Mouse (Mus musculus): ENCODE results near the gene Gtf2ird2. TPM values are rescaled to one million over a fixed set of nuclear protein-coding genes. Genes with fewer than 3 reads are reported as not detected.

Gene Gtf2ird2
- polyA plus RNA-seq, 1 experiment from 2014 or later: 7.4 TPM

- H3K4me1 ChIP-seq (ENCODE audit: control insufficient read depth, insufficient read depth, low read length): no peaks in the 10 kb centered on the region
- H3K9me3 ChIP-seq (ENCODE audit: control insufficient read depth, low read length): no peaks in the 10 kb centered on the region
- no peak overlapping the region for H3K4me2 ChIP-seq
- DNase-seq (ENCODE audit: low spot score, missing footprints) (no peak), ATAC-seq (ENCODE audit: low FRiP score) (no peak)
- peaks cover 57% of the 10 kb centered on the region for H3K36me3 ChIP-seq (ENCODE audit: control insufficient read depth, insufficient read depth, low read length)
- H3K27me3 ChIP-seq (ENCODE audit: control insufficient read depth, insufficient read depth, low read length): no peaks in the 10 kb centered on the region
- WGBS: 95% methylated on average over 2 of the region's 2 CpGs
- no peak overlapping the region for H3K27ac ChIP-seq (ENCODE audit: low read depth, low read length)
- H3K9ac ChIP-seq (ENCODE audit: low read length): no peak overlapping the region
- no peak overlapping the region for H3K4me3 ChIP-seq (ENCODE audit: low read depth, low read length)
Observed at GRCm38 (mm10) chr5:134258934-134259333, 75.1 kb downstream of the Gtf2ird2 start.

GRCm38 (mm10) chr5:134260001-134260636 is 76.3 kb downstream of the Gtf2ird2 start:
- ATAC-seq (ENCODE audit: low FRiP score): no peak
- WGBS: 94% methylated on average over 9 of the region's 9 CpGs

GRCm38 (mm10) chr5:134265890-134266289 is 82.1 kb downstream of the Gtf2ird2 start:
- Histone ChIP-seq H3K4me1 (ENCODE audit: control insufficient read depth, insufficient read depth, low read length) (no peaks in the 10 kb centered on the region), H3K36me3 (ENCODE audit: control insufficient read depth, insufficient read depth, low read length) (peaks cover 53% of the 10 kb centered on the region), H3K9me3 (ENCODE audit: control insufficient read depth, low read length) (no peaks in the 10 kb centered on the region), H3K27me3 (ENCODE audit: control insufficient read depth, insufficient read depth, low read length) (no peaks in the 10 kb centered on the region), H3K4me3 (ENCODE audit: low read depth, low read length) (no peak overlapping the region), H3K9ac (ENCODE audit: low read length) (no peak overlapping the region), H3K4me2 (no peak overlapping the region), H3K27ac (ENCODE audit: low read depth, low read length) (no peak overlapping the region)
- ATAC-seq (ENCODE audit: low FRiP score) (no peak), DNase-seq (ENCODE audit: low spot score, missing footprints) (no peak)
- WGBS: 88% methylated on average over 2 of the region's 2 CpGs

More at GRCm38 (mm10) chr5:134260001-134260636, 76.3 kb downstream of the Gtf2ird2 start:
- H3K27ac ChIP-seq (ENCODE audit: low read depth, low read length): no peak overlapping the region
- H3K27me3 ChIP-seq (ENCODE audit: control insufficient read depth, insufficient read depth, low read length): no peaks in the 10 kb centered on the region
- no peak overlapping the region for H3K9ac ChIP-seq (ENCODE audit: low read length)
- no peaks in the 10 kb centered on the region for H3K4me1 ChIP-seq (ENCODE audit: control insufficient read depth, insufficient read depth, low read length)
- peak; percentile 81 for DNase-seq (ENCODE audit: low spot score, missing footprints)
- no peak overlapping the region for H3K4me3 ChIP-seq (ENCODE audit: low read depth, low read length)
- H3K9me3 ChIP-seq (ENCODE audit: control insufficient read depth, low read length): no peaks in the 10 kb centered on the region
- H3K4me2 ChIP-seq: no peak overlapping the region
- peaks cover 65% of the 10 kb centered on the region for H3K36me3 ChIP-seq (ENCODE audit: control insufficient read depth, insufficient read depth, low read length)

DNA sequence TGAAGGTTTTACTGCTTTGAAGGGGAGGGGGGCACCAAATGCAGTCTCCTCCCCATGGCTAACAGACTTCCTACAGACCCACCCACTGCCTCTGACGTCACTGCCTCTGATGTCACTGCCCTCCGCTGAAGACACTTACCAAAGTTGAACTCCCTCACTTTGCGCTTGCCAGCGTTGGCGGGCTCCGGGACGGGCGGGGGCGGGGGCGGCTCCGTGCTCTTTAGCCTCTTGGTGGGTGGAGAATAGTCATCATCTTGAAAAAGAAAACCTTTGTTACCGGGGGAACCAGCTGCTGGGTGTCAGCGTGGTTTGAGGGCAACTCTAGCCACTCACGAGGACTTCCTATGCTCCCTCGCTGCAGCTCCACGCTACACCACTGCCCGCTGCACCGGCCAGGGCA is 82.6 kb downstream of the Gtf2ird2 start:
- Histone ChIP-seq H3K4me2 (no peak overlapping the region), H3K27ac (ENCODE audit: low read depth, low read length) (no peak overlapping the region), H3K9me3 (ENCODE audit: control insufficient read depth, low read length) (no peaks in the 10 kb centered on the region), H3K4me1 (ENCODE audit: control insufficient read depth, insufficient read depth, low read length) (no peaks in the 10 kb centered on the region), H3K27me3 (ENCODE audit: control insufficient read depth, insufficient read depth, low read length) (no peaks in the 10 kb centered on the region), H3K4me3 (ENCODE audit: low read depth, low read length) (no peak overlapping the region), H3K9ac (ENCODE audit: low read length) (no peak overlapping the region), H3K36me3 (ENCODE audit: control insufficient read depth, insufficient read depth, low read length) (peaks cover 50% of the 10 kb centered on the region)
- ATAC-seq (ENCODE audit: low FRiP score) (no peak), DNase-seq (ENCODE audit: low spot score, missing footprints) (no peak)
- WGBS: 92% methylated on average over 18 of the region's 18 CpGs

DNA sequence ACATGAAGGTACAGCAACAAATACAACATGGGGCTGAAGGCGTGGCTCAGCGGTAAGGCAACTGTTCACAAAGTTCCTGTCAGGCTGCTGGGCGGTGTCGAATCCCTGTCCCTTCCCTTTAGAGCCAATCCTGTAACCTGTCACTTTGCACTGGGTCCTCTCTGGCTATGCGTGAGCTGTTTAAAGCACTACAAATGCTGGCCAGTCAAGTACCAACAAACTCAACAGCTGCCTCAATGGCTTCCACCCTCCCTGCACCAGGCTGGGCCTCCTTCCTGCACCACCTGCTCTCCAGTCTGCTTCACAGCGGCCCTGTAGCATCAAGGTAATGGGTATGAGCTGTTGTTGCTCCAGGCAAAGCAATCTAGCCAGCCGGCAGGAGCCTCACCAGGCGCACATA is 84.9 kb downstream of the Gtf2ird2 start:
- H3K9ac ChIP-seq (ENCODE audit: low read length): no peak overlapping the region
- no peaks in the 10 kb centered on the region for H3K27me3 ChIP-seq (ENCODE audit: control insufficient read depth, insufficient read depth, low read length)
- H3K27ac ChIP-seq (ENCODE audit: low read depth, low read length): no peak overlapping the region
- no peaks in the 10 kb centered on the region for H3K9me3 ChIP-seq (ENCODE audit: control insufficient read depth, low read length)
- peaks cover 50% of the 10 kb centered on the region for H3K36me3 ChIP-seq (ENCODE audit: control insufficient read depth, insufficient read depth, low read length)
- H3K4me2 ChIP-seq: no peak overlapping the region
- WGBS: 94% methylated on average over 8 of the region's 8 CpGs
- DNase-seq (ENCODE audit: low spot score, missing footprints) (no peak), ATAC-seq (ENCODE audit: low FRiP score) (no peak)
- H3K4me1 ChIP-seq (ENCODE audit: control insufficient read depth, insufficient read depth, low read length): no peaks in the 10 kb centered on the region
- no peak overlapping the region for H3K4me3 ChIP-seq (ENCODE audit: low read depth, low read length)

GRCm38 (mm10) chr5:134269751-134270150 is 85.9 kb downstream of the Gtf2ird2 start:
- Histone ChIP-seq H3K9me3 (ENCODE audit: control insufficient read depth, low read length) (no peaks in the 10 kb centered on the region), H3K4me2 (no peak overlapping the region), H3K9ac (ENCODE audit: low read length) (no peak overlapping the region), H3K27ac (ENCODE audit: low read depth, low read length) (no peak overlapping the region), H3K36me3 (ENCODE audit: control insufficient read depth, insufficient read depth, low read length) (peaks cover 47% of the 10 kb centered on the region), H3K4me1 (ENCODE audit: control insufficient read depth, insufficient read depth, low read length) (no peaks in the 10 kb centered on the region), H3K4me3 (ENCODE audit: low read depth, low read length) (no peak overlapping the region), H3K27me3 (ENCODE audit: control insufficient read depth, insufficient read depth, low read length) (no peaks in the 10 kb centered on the region)
- WGBS: 94% methylated on average over 5 of the region's 5 CpGs
- DNase-seq (ENCODE audit: low spot score, missing footprints): no peak
- ATAC-seq (ENCODE audit: low FRiP score): no peak

DNA sequence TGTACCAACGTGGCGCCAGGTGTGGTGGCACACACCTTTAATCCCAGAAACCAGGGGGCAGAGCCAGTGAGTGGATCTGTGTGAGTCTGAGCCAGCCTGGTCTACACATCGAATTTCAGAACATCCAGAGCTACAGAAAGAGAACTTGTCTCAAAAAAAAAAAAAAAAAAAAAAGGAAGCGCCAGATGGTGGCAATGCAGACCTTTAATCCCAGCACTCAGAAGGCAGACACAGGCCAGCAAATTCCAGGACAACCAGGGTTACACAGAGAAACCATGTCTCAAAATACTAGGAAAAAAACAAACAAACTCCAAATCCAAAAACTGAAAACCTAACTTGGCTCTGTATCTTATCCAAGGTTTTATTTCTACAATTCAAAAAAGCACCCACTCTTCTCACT is 86.7 kb downstream of the Gtf2ird2 start:
- H3K36me3 ChIP-seq (ENCODE audit: control insufficient read depth, insufficient read depth, low read length): peaks cover 46% of the 10 kb centered on the region

GRCm38 (mm10) chr5:134271421-134271820 is 87.6 kb downstream of the Gtf2ird2 start:
- Histone ChIP-seq H3K9me3 (ENCODE audit: control insufficient read depth, low read length) (no peaks in the 10 kb centered on the region), H3K4me3 (ENCODE audit: low read depth, low read length) (no peak overlapping the region), H3K27ac (ENCODE audit: low read depth, low read length) (no peak overlapping the region; the same call in 1 of the 2 replicates), H3K4me1 (ENCODE audit: control insufficient read depth, insufficient read depth, low read length) (no peaks in the 10 kb centered on the region), H3K4me2 (no peak overlapping the region), H3K27me3 (ENCODE audit: control insufficient read depth, insufficient read depth, low read length) (no peaks in the 10 kb centered on the region), H3K36me3 (ENCODE audit: control insufficient read depth, insufficient read depth, low read length) (peaks cover 47% of the 10 kb centered on the region), H3K9ac (ENCODE audit: low read length) (no peak overlapping the region)
- no peak for ATAC-seq (ENCODE audit: low FRiP score)
- 91% methylated on average over 11 of the region's 11 CpGs for WGBS
- DNase-seq (ENCODE audit: low spot score, missing footprints): no peak

More for the DNA sequence above, 86.7 kb downstream of the Gtf2ird2 start:
- Histone ChIP-seq H3K4me2 (no peak overlapping the region), H3K4me3 (ENCODE audit: low read depth, low read length) (no peak overlapping the region), H3K27me3 (ENCODE audit: control insufficient read depth, insufficient read depth, low read length) (no peaks in the 10 kb centered on the region), H3K9ac (ENCODE audit: low read length) (no peak overlapping the region), H3K27ac (ENCODE audit: low read depth, low read length) (no peak overlapping the region), H3K4me1 (ENCODE audit: control insufficient read depth, insufficient read depth, low read length) (no peaks in the 10 kb centered on the region), H3K9me3 (ENCODE audit: control insufficient read depth, low read length) (no peaks in the 10 kb centered on the region)
- no peak for DNase-seq (ENCODE audit: low spot score, missing footprints)
- no peak for ATAC-seq (ENCODE audit: low FRiP score)
- 89% methylated on average over 4 of the region's 4 CpGs for WGBS

GRCm38 (mm10) chr5:134272761-134273160 is 88.9 kb downstream of the Gtf2ird2 start:
- no peak overlapping the region for H3K9ac ChIP-seq (ENCODE audit: low read length)
- no peak overlapping the region for H3K27ac ChIP-seq (ENCODE audit: low read depth, low read length)
- peaks cover 46% of the 10 kb centered on the region for H3K36me3 ChIP-seq (ENCODE audit: control insufficient read depth, insufficient read depth, low read length)
- 89% methylated on average over 11 of the region's 11 CpGs for WGBS
- H3K4me2 ChIP-seq: no peak overlapping the region
- no peak overlapping the region for H3K4me3 ChIP-seq (ENCODE audit: low read depth, low read length)
- H3K4me1 ChIP-seq (ENCODE audit: control insufficient read depth, insufficient read depth, low read length): no peaks in the 10 kb centered on the region
- no peaks in the 10 kb centered on the region for H3K9me3 ChIP-seq (ENCODE audit: control insufficient read depth, low read length)
- DNase-seq (ENCODE audit: low spot score, missing footprints): no peak
- no peaks in the 10 kb centered on the region for H3K27me3 ChIP-seq (ENCODE audit: control insufficient read depth, insufficient read depth, low read length)
- ATAC-seq (ENCODE audit: low FRiP score): no peak

All from midbrain, embryonic 11.5 days (tissue).